Mouse (Mus musculus) CD4-positive, CD25-positive, alpha-beta regulatory T cell (primary cell): ENCODE data around the gene Bpifb9a. TPM values are rescaled to one million over a fixed set of nuclear protein-coding genes. Genes with fewer than 3 reads are reported as not detected.

Experiments used
- polyA plus RNA-seq: library from polyadenylated mRNA; unstranded; fragments of 100-300 nt; shearing (Covaris generic); gene quantifications from one replicate; pipeline ENCODE4 v1.2.1, GENCODE M21; 2017

The Bpifb9a gene
- not detected for polyA plus RNA-seq

DNA sequence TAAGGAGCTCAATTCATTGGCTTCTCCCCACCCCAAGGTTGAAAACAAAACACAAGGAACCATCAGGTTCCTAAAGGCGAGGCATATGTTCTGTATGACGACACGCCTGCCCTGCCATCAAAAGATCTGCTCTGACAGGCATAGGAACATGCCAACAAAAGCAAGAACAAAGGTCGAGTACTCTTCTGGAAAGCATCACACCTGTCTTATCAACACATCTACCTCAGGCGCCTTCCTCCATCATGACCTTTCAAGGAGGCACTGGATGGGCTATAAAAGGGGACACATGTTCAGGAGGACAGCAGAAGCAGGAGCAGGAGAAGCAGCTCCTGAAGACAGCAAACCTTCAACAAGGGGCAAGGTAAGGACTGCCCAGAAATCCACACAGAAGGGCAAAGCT, at the start of gene Bpifb9a:
Gene Bpifb9a (plus strand): TSS at position 301 of the 400 bp plus-strand sequence.

DNA sequence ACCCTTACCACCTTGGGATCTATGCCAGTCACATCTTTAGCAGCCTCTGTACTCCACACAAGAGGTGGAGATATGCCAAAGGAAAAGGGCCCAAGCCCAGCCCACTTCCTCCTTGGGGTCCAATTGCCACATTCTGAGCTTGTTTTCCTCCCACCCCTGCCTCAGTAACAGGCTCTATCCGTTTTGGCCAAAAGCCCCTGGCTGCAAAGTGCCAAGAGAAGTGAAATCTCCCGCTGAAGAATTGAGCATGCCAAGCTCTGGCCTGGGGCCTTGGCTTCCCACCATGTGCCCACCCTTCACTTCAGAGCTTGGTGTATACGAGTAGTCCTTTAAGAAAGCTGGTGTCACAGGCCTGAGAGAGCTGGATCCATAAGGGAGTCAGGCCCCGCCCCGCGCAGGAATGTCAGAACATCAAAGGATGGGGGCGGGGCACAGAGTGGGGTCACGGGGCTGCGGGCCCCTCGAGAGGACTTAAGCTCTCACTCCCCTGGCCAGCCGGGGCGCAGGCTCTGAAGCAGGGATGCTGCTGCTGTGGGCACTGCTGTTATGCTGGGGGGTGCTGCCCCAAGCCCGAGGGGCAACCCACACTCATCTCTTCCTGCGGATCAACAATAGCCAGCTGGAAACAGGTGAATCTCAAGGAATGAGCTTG, 34.3 kb upstream of the Bpifb9a start, which contains the start of gene Bpifb5:
Gene Bpifb5 (plus strand): TSS at position 478 of the 652 bp plus-strand sequence.

DNA sequence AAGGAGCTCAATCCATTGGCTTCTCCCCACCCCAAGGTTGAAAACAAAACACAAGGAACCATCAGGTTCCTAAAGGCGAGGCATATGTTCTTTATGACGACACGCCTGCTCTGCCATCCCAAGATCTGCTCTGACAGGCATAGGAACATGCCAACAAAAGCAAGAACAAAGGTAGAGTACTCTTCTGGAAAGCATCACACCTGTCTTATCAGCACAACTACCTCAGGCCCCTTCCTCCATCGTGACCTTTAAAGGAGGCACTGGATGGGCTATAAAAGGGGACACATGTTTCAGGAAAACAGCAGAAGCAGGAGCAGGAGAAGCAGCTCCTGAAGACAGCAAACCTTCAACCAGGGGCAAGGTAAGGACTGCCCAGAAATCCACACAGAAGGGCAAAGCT, 49.3 kb downstream of the Bpifb9a start, which contains the start of gene Bpifb9b:
Gene Bpifb9b (plus strand): TSS at position 301 of the 400 bp plus-strand sequence.

Other genes with a start within 250 kb of the Bpifb9a start
- 341 TPM for gene Bpifa2, start 249.6 kb upstream of the Bpifb9a start, polyA plus RNA-seq
- gene Bpifa3, start 127.5 kb upstream of the Bpifb9a start, polyA plus RNA-seq = not detected
- not detected for gene Bpifa1, start 115.0 kb upstream of the Bpifb9a start, polyA plus RNA-seq
- not detected for gene Bpifa5, start 95.2 kb upstream of the Bpifb9a start, polyA plus RNA-seq
- not detected for gene Bpifb1, start 67.0 kb upstream of the Bpifb9a start, polyA plus RNA-seq
- not detected for gene Bpifb5, start 34.1 kb upstream of the Bpifb9a start, polyA plus RNA-seq
- not detected for gene Bpifb9b, start 49.4 kb downstream of the Bpifb9a start, polyA plus RNA-seq
- 18.1 TPM for gene Cdk5rap1, start 115.2 kb downstream of the Bpifb9a start, polyA plus RNA-seq
- gene Snta1, start 150.2 kb downstream of the Bpifb9a start, polyA plus RNA-seq = 0.24 TPM
- gene Cbfa2t2, start 178.6 kb downstream of the Bpifb9a start, polyA plus RNA-seq = 30.7 TPM